Comparison of ENCODE assay signal across 1 mouse cellular context in the genomic region with DNA sequence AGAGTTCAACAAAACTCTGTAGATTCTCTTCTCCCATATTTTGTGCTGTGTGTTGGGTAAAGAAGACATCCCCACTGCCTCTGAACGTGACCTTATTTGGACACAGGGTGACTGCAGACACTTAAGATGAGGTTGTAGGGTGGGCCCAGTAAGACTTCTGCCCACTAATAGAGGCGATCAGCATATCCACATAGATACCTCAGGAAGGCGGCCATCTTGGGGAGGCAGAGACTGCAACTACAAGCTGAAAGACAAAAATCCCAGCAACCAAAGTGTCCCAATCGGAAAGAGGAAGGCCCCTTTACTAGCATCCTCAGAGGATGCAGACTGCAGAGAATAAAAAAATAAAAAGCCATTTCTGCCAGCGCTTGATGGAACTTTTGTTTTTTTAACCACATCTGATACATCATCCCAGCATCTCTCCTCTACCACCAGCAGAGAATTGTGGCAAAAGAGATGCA.
TF ChIP-seq lines count a peak whose summit lies in the region.

No protein-coding gene starts in this region.

TF ChIP-seq in CH12.LX, 34 proteins besides CTCF, POLR2A, EP300 and RAD21 (continued from another document):
- no peak for TF ChIP-seq ZC3H11A (IDR thresholded peaks at IDR 0.05; ENCODE audit: low read depth, low read length)
